Comparison of ENCODE assay signal across 15 mouse cellular contexts in genomic region chr2:73467071-73467851, GRCm38 (mm10).
"Had no signal": no experiment of that assay in that cellular context is flagged by ENCODE, and none has a peak within 500 bp of the region (broad histone marks: within the 10 kb centered on the region; RNA-seq: fewer than 3 reads in every experiment).

No protein-coding gene starts in this region.

- DNase-seq: kidney, adult 18-20 months; kidney, postnatal 10 days; kidney, postnatal 4 days; left cerebral cortex, postnatal 4 days; lung, embryonic 14.5 days; lung, postnatal 10 days; lung, postnatal 4 days; right cerebral cortex, postnatal 14 days; thymus, postnatal 25 days had no signal

- ATAC-seq: midbrain, embryonic 13.5 days had no signal

- H3K9me3 ChIP-seq: limb, embryonic 13.5 days; liver, embryonic 15.5 days; midbrain, embryonic 13.5 days; neural tube, embryonic 12.5 days had no signal

- H3K4me1 ChIP-seq: midbrain, embryonic 13.5 days; neural tube, embryonic 12.5 days had no signal

- H3K9ac ChIP-seq: limb, embryonic 13.5 days; liver, embryonic 15.5 days; lung, embryonic 14.5 days; midbrain, embryonic 13.5 days; neural tube, embryonic 12.5 days had no signal

- H3K4me3 ChIP-seq: layer of hippocampus, adult 2 months; limb, embryonic 13.5 days; liver, embryonic 15.5 days; midbrain, embryonic 13.5 days; myocyte; neural tube, embryonic 12.5 days had no signal

- H3K4me2 ChIP-seq: limb, embryonic 13.5 days; liver, embryonic 15.5 days; lung, embryonic 14.5 days; midbrain, embryonic 13.5 days; neural tube, embryonic 12.5 days had no signal

- H3K27ac ChIP-seq: layer of hippocampus, adult 2 months; limb, embryonic 13.5 days; liver, embryonic 15.5 days; midbrain, embryonic 13.5 days; neural tube, embryonic 12.5 days had no signal

- H3K36me3 ChIP-seq: limb, embryonic 13.5 days; liver, embryonic 15.5 days; midbrain, embryonic 13.5 days; neural tube, embryonic 12.5 days had no signal

- H3K27me3 ChIP-seq: limb, embryonic 13.5 days; liver, embryonic 15.5 days; midbrain, embryonic 13.5 days; neural tube, embryonic 12.5 days had no signal
